Mouse (Mus musculus) forebrain, embryonic 16.5 days (tissue): Measurements from ENCODE around the gene Prss35. TPM values are rescaled to one million over a fixed set of nuclear protein-coding genes. Genes with fewer than 3 reads are reported as not detected.

Experiments
- ATAC-seq: fragments of 200-750 bp; cut with Nextera tagmentation; 2 replicates; pipeline ENCODE4 v1.8.0; 2017; ENCODE audit warnings: mild to moderate bottlenecking, moderate library complexity
- H3K27ac ChIP-seq: fragments of 300-500 bp; sonication (generic); 2 replicates; pipeline ENCODE4 v1.5.1; 2014; ENCODE audit warnings: low read length, control low read depth
- H3K27me3 ChIP-seq: fragments of 300-500 bp; sonication (generic); replicated peaks from 2 replicates; pipeline ENCODE4 v1.6.1; 2014; ENCODE audit warnings: low read length; ENCODE audit not compliant: control insufficient read depth, insufficient read depth
- H3K36me3 ChIP-seq: fragments of 300-500 bp; sonication (generic); 2 replicates; pipeline ENCODE4 v1.6.1; 2014; ENCODE audit not compliant: control insufficient read depth, insufficient read depth
- H3K4me1 ChIP-seq: fragments of 300-500 bp; sonication (generic); replicated peaks from 2 replicates; pipeline ENCODE4 v1.6.1; 2014; ENCODE audit warnings: low read length; ENCODE audit not compliant: control insufficient read depth, insufficient read depth
- H3K4me2 ChIP-seq: fragments of 300-500 bp; sonication (generic); 2 replicates; pipeline ENCODE4 v1.6.1; 2014; ENCODE audit warnings: mild to moderate bottlenecking, low read length, control low read depth
- H3K4me3 ChIP-seq: fragments of 300-500 bp; sonication (generic); replicated peaks from 2 replicates; pipeline ENCODE4 v1.5.1; 2014; ENCODE audit warnings: mild to moderate bottlenecking, low read length, control low read depth
- H3K9ac ChIP-seq: fragments of 300-500 bp; sonication (generic); replicated peaks from 2 replicates; pipeline ENCODE4 v1.6.1; 2014; ENCODE audit warnings: low read depth, low read length, control low read depth
- H3K9me3 ChIP-seq: fragments of 300-500 bp; sonication (generic); 2 replicates; pipeline ENCODE4 v1.6.1; 2016; ENCODE audit warnings: low read length; ENCODE audit not compliant: control insufficient read depth
- WGBS: fragments of 180-500 bp; shearing (Covaris S2); extraction: QIAGEN DNeasy Blood & Tissue Kit; methylation state at CpG from one replicate; pipeline ENCODE4 v1.1.7; 2014; 5-methylcytosine and 5-hydroxymethylcytosine counted together
- polyA plus RNA-seq: library from polyadenylated mRNA; unstranded; fragments of >200 nt; fragmentation: Nextera tagmentation; extraction: Ambion mirVana; gene quantifications from 2 replicates; pipeline ENCODE4 v1.2.1, GENCODE M21; 2015

The Prss35 gene
- polyA plus RNA-seq, 1 experiment from 2014 or later, result 0.90 TPM

- Histone ChIP-seq H3K27me3 (no peaks in the 10 kb centered on the region), H3K36me3 (no peaks in the 10 kb centered on the region), H3K27ac (no peak overlapping the region), H3K9me3 (no peaks in the 10 kb centered on the region), H3K4me1 (peaks cover 12% of the 10 kb centered on the region), H3K4me2 (no peak overlapping the region), H3K9ac (no peak overlapping the region), H3K4me3 (no peak overlapping the region; the same call in 1 of the 2 replicates)
- 34% methylated on average over 5 of the region's 5 CpGs for WGBS
- no peak for ATAC-seq
These were observed 592 bp downstream of the Prss35 start for GRCm38 (mm10) chr9:86744041-86744440.

GRCm38 (mm10) chr9:86745926-86746581 lies 2.6 kb downstream of the Prss35 start:
- Histone ChIP-seq H3K9ac (no peak overlapping the region), H3K4me3 (no peak overlapping the region), H3K27ac (no peak overlapping the region), H3K27me3 (no peaks in the 10 kb centered on the region), H3K4me1 (peaks cover 12% of the 10 kb centered on the region), H3K36me3 (no peaks in the 10 kb centered on the region), H3K4me2 (no peak overlapping the region), H3K9me3 (no peaks in the 10 kb centered on the region)
- peak; percentile 87 for ATAC-seq
- WGBS, result 30% methylated on average over 13 of the region's 13 CpGs

GRCm38 (mm10) chr9:86762477-86763376 lies 19.3 kb downstream of the Prss35 start:
- no peak overlapping the region for H3K27ac ChIP-seq
- no peak overlapping the region for H3K4me2 ChIP-seq
- no peaks in the 10 kb centered on the region for H3K9me3 ChIP-seq
- H3K9ac ChIP-seq, result no peak overlapping the region
- H3K36me3 ChIP-seq, result peaks cover 3% of the 10 kb centered on the region; the same call in 1 of the 2 replicates
- H3K27me3 ChIP-seq, result no peaks in the 10 kb centered on the region
- ATAC-seq, result no peak
- no peak overlapping the region for H3K4me3 ChIP-seq
- H3K4me1 ChIP-seq, result no peaks in the 10 kb centered on the region
- 76% methylated on average over 8 of the region's 8 CpGs for WGBS

GRCm38 (mm10) chr9:86764002-86764401 lies 20.6 kb downstream of the Prss35 start:
- no peak for ATAC-seq
- WGBS, result 58% methylated on average over 2 of the region's 2 CpGs
- Histone ChIP-seq H3K27me3 (no peaks in the 10 kb centered on the region), H3K4me1 (no peaks in the 10 kb centered on the region), H3K27ac (no peak overlapping the region), H3K36me3 (peaks cover 5% of the 10 kb centered on the region; the same call in 1 of the 2 replicates), H3K9me3 (no peaks in the 10 kb centered on the region), H3K4me3 (no peak overlapping the region), H3K9ac (no peak overlapping the region), H3K4me2 (no peak overlapping the region)

DNA sequence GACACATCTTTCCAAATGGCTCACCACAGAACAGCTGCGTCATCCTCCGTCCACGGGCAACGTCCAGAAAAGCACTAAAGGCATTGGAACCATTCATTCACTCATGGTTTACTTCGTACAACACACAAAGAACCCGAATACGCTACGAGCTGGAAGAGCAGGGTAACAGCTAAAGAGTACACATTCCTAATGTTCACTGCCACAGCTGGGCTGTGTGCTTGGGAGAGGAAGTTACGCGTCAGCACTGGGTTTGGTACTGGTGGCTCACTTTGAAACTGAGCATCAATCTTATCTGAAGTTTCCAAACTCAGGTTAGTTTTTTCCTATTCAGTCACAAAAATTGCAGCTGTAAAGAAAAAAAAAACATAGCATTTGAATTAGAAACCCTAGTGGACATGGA lies 23.5 kb downstream of the Prss35 start:
- H3K27ac ChIP-seq, result no peak overlapping the region
- no peak overlapping the region for H3K4me3 ChIP-seq
- no peak for ATAC-seq
- peaks cover 5% of the 10 kb centered on the region; the same call in 1 of the 2 replicates for H3K36me3 ChIP-seq
- WGBS, result 75% methylated on average over 10 of the region's 10 CpGs
- H3K4me2 ChIP-seq, result no peak overlapping the region
- no peaks in the 10 kb centered on the region for H3K27me3 ChIP-seq
- H3K4me1 ChIP-seq, result no peaks in the 10 kb centered on the region
- no peaks in the 10 kb centered on the region for H3K9me3 ChIP-seq
- no peak overlapping the region for H3K9ac ChIP-seq

DNA sequence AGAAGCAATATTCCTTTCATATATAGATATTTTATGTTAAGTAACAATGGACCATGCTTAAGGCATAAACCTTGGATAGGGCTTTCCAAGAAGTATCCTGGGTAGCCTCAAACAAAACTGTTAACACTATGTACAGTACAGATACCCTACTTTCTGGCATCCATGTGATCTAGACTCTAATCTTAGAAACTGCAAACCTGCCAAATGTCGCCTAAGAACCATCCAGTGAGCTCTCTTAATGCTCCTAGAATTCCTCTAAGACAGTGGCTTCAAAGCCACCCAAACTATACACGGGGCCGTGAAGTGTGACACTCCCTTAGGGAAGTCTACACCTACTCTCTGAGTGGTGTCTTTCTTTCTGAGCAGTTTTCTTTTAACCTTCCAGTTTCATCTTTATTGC lies 29.4 kb downstream of the Prss35 start:
- H3K27ac ChIP-seq, result no peak overlapping the region
- peaks cover 2% of the 10 kb centered on the region; the same call in 1 of the 2 replicates for H3K4me1 ChIP-seq
- no peak overlapping the region for H3K4me2 ChIP-seq
- H3K9ac ChIP-seq, result no peak overlapping the region
- ATAC-seq, result no peak
- H3K36me3 ChIP-seq, result peaks cover 9% of the 10 kb centered on the region; the same call in 1 of the 2 replicates
- H3K9me3 ChIP-seq, result no peaks in the 10 kb centered on the region
- no peak overlapping the region for H3K4me3 ChIP-seq
- H3K27me3 ChIP-seq, result no peaks in the 10 kb centered on the region
- 90% methylated on average over 3 of the region's 3 CpGs for WGBS

- ATAC-seq, result no peak
- Histone ChIP-seq H3K27ac (no peak overlapping the region), H3K27me3 (no peaks in the 10 kb centered on the region), H3K4me3 (no peak overlapping the region), H3K4me1 (peaks cover 2% of the 10 kb centered on the region; the same call in 1 of the 2 replicates), H3K4me2 (no peak overlapping the region), H3K9me3 (no peaks in the 10 kb centered on the region), H3K9ac (no peak overlapping the region), H3K36me3 (peaks cover 9% of the 10 kb centered on the region; the same call in 1 of the 2 replicates)
- WGBS, result 88% methylated on average over 8 of the region's 8 CpGs
These were observed 30.5 kb downstream of the Prss35 start for GRCm38 (mm10) chr9:86773996-86774395.

DNA sequence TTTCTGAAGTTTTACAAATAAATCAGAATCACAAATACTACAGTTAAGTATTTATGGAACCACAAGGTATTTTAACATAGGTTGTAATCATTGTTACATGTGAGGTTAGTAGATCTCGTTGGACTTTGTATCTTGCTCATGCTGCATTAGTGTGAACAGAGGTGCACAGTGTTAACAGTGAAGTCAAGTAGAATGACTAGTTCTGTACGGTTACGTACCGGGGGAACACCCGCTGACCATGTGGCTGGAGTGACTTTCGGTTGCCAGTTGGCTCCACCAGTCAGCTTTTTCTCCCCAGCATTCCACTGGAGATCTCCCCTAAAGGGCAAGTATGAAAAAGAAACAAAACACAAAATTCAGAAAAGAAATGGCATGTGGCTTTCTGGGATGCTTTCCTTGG lies 31.9 kb downstream of the Prss35 start:
- no peaks in the 10 kb centered on the region for H3K27me3 ChIP-seq
- no peak overlapping the region for H3K4me2 ChIP-seq
- H3K9ac ChIP-seq, result no peak overlapping the region
- no peak for ATAC-seq
- peaks cover 9% of the 10 kb centered on the region for H3K36me3 ChIP-seq
- 96% methylated on average over 6 of the region's 6 CpGs for WGBS
- no peak overlapping the region for H3K27ac ChIP-seq
- no peak overlapping the region for H3K4me3 ChIP-seq
- no peaks in the 10 kb centered on the region for H3K9me3 ChIP-seq
- peaks cover 2% of the 10 kb centered on the region; the same call in 1 of the 2 replicates for H3K4me1 ChIP-seq

GRCm38 (mm10) chr9:86777309-86777708 lies 33.9 kb downstream of the Prss35 start:
- no peaks in the 10 kb centered on the region for H3K9me3 ChIP-seq
- no peak overlapping the region for H3K4me3 ChIP-seq
- H3K27ac ChIP-seq, result no peak overlapping the region
- WGBS, result 59% methylated on average over 7 of the region's 7 CpGs
- no peak overlapping the region for H3K9ac ChIP-seq
- peaks cover 2% of the 10 kb centered on the region; the same call in 1 of the 2 replicates for H3K4me1 ChIP-seq
- H3K27me3 ChIP-seq, result no peaks in the 10 kb centered on the region
- ATAC-seq, result peak; percentile 61
- H3K4me2 ChIP-seq, result no peak overlapping the region
- peaks cover 12% of the 10 kb centered on the region for H3K36me3 ChIP-seq
